Mouse (Mus musculus) lung, embryonic 16.5 days (tissue): ENCODE results near the gene Pitx2. TPM values are rescaled to one million over a fixed set of nuclear protein-coding genes. Genes with fewer than 3 reads are reported as not detected.
A peak's percentile ranks its signal among the peaks of the same experiment; 100 is the strongest.

Source experiments
- ATAC-seq: fragments of 200-750 bp; cut with Nextera tagmentation; 2 replicates; pipeline ENCODE4 v1.8.0; 2017; ENCODE audit warnings: low read depth, mild to moderate bottlenecking, moderate library complexity
- H3K27ac ChIP-seq: fragments of 300-500 bp; sonication (generic); 2 replicates; pipeline ENCODE4 v1.5.1; 2014; ENCODE audit warnings: mild to moderate bottlenecking, control low read depth, low read length
- H3K27me3 ChIP-seq: fragments of 300-500 bp; sonication (generic); 2 replicates; pipeline ENCODE4 v1.6.1; 2014; ENCODE audit warnings: low read depth, low read length, mixed read lengths; ENCODE audit not compliant: control insufficient read depth, insufficient read depth
- H3K36me3 ChIP-seq: fragments of 300-500 bp; sonication (generic); 2 replicates; pipeline ENCODE4 v1.6.1; 2014; ENCODE audit warnings: low read length; ENCODE audit not compliant: control insufficient read depth, insufficient read depth
- H3K4me1 ChIP-seq: fragments of 300-500 bp; sonication (generic); replicated peaks from 2 replicates; pipeline ENCODE4 v1.6.1; 2014; ENCODE audit warnings: low read length, mixed read lengths; ENCODE audit not compliant: control insufficient read depth, insufficient read depth
- H3K4me2 ChIP-seq: fragments of 300-500 bp; sonication (generic); 2 replicates; pipeline ENCODE4 v1.6.1; 2014; ENCODE audit warnings: low read depth, low read length, control low read depth
- H3K4me3 ChIP-seq: fragments of 300-500 bp; sonication (generic); 2 replicates; pipeline ENCODE4 v1.5.1; 2014; ENCODE audit warnings: mild to moderate bottlenecking, low read length, control low read depth
- H3K9ac ChIP-seq: fragments of 300-500 bp; sonication (generic); 2 replicates; pipeline ENCODE4 v1.6.1; 2014; ENCODE audit warnings: low read length, control low read depth
- H3K9me3 ChIP-seq: fragments of 300-500 bp; sonication (generic); 2 replicates; pipeline ENCODE4 v1.6.1; 2016; ENCODE audit warnings: low read length; ENCODE audit not compliant: control insufficient read depth
- WGBS: fragments of 180-500 bp; shearing (Covaris S2); extraction: QIAGEN DNeasy Blood & Tissue Kit; methylation state at CpG from one replicate; pipeline ENCODE4 v1.1.7; 2014; 5-methylcytosine and 5-hydroxymethylcytosine counted together
- polyA plus RNA-seq: library from polyadenylated mRNA; unstranded; fragments of >200 nt; fragmentation: Nextera tagmentation; extraction: Ambion mirVana; gene quantifications from 2 replicates; pipeline ENCODE4 v1.2.1, GENCODE M21; 2015

The Pitx2 gene
- polyA plus RNA-seq, 1 experiment from 2014 or later, result 7.0 TPM

DNA sequence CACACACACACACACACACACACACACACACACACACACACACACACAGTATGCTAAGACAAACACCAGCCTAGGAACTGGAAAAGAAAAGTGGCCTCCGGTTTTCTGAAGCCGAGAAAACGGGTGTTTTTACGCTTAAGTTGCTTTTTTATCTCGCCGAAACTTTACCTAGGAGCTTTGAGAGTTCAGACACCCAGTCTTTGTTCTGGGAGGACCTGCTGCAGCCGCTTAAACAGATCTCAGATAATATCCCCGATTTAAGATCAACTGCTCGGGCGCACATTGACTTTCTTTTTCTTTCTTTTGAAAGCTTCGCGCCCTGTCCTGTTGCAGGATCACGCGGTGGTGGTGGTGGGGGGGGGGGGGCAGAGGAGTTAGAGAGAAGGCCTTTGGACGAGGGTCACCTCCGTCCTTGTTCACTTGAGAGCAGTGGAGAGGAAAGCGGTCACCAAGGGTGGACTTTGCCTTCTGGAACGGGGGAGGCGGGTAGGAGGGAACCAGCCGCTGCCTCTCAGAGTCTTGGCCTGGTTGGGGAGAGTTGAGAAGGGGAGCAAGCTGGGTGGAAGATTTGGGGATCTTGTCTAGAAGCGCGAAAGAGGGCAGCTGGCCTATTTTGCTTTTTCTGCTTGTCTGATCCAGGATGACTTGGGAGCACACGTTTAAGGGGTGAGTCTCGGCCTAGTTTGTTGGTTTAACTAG lies 21.2 kb downstream of the Pitx2 start:
- no peak overlapping the region for H3K9ac ChIP-seq
- H3K4me2 ChIP-seq, result no peak overlapping the region
- no peak for ATAC-seq

GRCm38 (mm10) chr3:129221380-129222260 lies 21.9 kb downstream of the Pitx2 start:
- H3K4me3 ChIP-seq, result no peak overlapping the region
- WGBS, result 16% methylated on average over 27 of the region's 27 CpGs
- H3K4me2 ChIP-seq, result no peak overlapping the region

More for the DNA sequence above, 21.2 kb downstream of the Pitx2 start:
- WGBS, result 16% methylated on average over 24 of the region's 24 CpGs
- no peaks in the 10 kb centered on the region for H3K4me1 ChIP-seq
- peaks cover 86% of the 10 kb centered on the region for H3K27me3 ChIP-seq
- no peak overlapping the region for H3K4me3 ChIP-seq
- no peaks in the 10 kb centered on the region for H3K9me3 ChIP-seq
- no peaks in the 10 kb centered on the region for H3K36me3 ChIP-seq
- H3K27ac ChIP-seq, result no peak overlapping the region

GRCm38 (mm10) chr3:129222448-129223290 lies 23.0 kb downstream of the Pitx2 start:
- no peak for ATAC-seq
- H3K4me2 ChIP-seq, result no peak overlapping the region
- 5% methylated on average over 21 of the region's 21 CpGs for WGBS
- no peaks in the 10 kb centered on the region for H3K4me1 ChIP-seq
- no peak overlapping the region for H3K9ac ChIP-seq
- no peak overlapping the region for H3K4me3 ChIP-seq
- no peak overlapping the region for H3K27ac ChIP-seq
- no peaks in the 10 kb centered on the region for H3K9me3 ChIP-seq
- H3K36me3 ChIP-seq, result no peaks in the 10 kb centered on the region
- H3K27me3 ChIP-seq, result peaks cover 89% of the 10 kb centered on the region

More at GRCm38 (mm10) chr3:129221380-129222260, 21.9 kb downstream of the Pitx2 start:
- Histone ChIP-seq H3K27me3 (peaks cover 87% of the 10 kb centered on the region), H3K9me3 (no peaks in the 10 kb centered on the region), H3K4me1 (no peaks in the 10 kb centered on the region), H3K27ac (no peak overlapping the region), H3K9ac (no peak overlapping the region), H3K36me3 (no peaks in the 10 kb centered on the region)
- no peak for ATAC-seq

- no peak overlapping the region for H3K4me2 ChIP-seq
- WGBS, result 8% methylated on average over 6 of the region's 6 CpGs
- no peak for ATAC-seq
These were observed 23.7 kb downstream of the Pitx2 start for GRCm38 (mm10) chr3:129223401-129223800.

DNA sequence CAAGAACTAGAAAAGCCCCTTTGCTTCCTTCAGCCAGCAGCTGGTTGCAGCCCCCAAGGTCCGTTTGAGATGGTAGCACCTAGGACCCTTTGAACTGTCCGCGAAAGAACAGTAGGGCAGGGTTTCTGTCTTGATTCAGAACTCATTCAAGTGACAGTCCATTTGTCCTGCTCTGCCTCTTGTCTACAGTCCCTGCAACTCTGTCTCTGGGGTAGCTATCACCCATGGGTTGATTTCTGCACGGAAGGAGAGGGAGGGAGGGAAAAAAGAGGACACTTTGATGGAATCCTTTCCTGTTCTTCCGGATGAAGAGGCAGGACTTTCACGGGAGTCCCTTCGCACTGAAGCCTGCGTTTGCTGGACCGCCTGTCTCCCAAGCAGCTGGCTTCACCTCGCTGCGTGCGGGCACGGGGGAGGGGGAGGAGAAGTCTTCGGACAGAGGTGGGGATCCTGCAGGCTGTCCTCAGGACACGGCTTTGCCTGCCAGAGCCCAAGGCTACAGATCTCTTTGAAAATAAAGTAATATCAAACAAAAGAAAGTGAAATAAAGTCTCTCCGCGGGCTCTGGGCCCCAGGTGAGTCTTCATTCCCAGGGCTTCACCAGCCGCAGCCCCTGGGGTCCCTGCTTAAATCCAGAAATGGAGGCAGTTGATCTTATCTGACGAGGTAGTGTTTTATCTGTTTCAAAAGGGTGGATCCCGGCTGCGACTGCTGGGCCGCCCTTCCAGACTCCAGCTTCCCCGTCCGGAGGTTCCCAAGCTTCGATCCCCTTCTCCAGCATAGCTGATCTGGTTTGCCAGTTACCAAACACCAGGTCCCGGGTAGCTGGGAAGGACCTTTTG lies 24.5 kb downstream of the Pitx2 start:
- Histone ChIP-seq H3K9ac (no peak overlapping the region), H3K4me1 (no peaks in the 10 kb centered on the region), H3K9me3 (no peaks in the 10 kb centered on the region), H3K27me3 (peaks cover 87% of the 10 kb centered on the region), H3K36me3 (no peaks in the 10 kb centered on the region), H3K4me3 (peak overlapping the region; percentile 22), H3K4me2 (no peak overlapping the region; the same call in 1 of the 2 replicates), H3K27ac (no peak overlapping the region)
- no peak for ATAC-seq
- WGBS, result 1% methylated on average over 25 of the region's 26 CpGs

More at GRCm38 (mm10) chr3:129223401-129223800, 23.7 kb downstream of the Pitx2 start:
- Histone ChIP-seq H3K9ac (no peak overlapping the region), H3K27ac (no peak overlapping the region), H3K4me3 (no peak overlapping the region), H3K36me3 (no peaks in the 10 kb centered on the region), H3K27me3 (peaks cover 89% of the 10 kb centered on the region), H3K9me3 (no peaks in the 10 kb centered on the region), H3K4me1 (no peaks in the 10 kb centered on the region)

DNA sequence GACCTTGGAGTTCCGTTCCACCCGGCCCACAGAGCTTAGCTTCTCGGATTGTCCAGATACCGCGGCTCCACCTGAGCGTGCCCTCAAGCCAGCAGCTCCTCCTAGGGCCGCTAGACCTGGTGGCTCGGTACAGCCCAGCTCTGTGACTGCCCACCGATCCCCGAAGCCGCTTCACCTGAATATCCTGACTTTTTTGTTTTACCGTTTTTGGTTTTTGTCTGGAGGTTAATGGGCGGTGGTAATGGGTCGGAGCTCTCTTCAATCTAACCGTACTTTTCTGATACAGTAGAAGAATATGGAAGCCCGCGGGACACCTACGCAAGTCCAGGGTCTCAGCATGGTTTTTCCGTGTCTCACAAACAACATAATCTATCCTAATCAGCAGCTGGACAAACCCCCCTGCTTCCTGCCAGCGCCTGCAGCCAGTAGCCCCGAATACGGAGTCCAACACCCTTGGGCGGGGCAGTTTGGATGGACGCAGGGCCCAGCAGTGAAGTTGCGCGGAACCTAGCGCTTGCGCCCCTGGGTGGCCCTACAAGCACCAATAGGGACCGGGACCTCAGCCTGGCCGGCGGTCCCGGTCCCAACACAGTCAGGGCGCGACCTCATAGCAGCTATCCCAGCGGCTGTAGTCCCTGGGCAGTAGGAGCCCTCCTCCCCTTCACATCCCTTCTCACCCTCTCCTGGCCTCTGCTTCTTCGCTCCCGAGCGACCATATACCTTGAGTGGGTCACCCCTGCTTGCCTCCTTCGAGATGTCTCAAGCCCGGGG lies 25.3 kb downstream of the Pitx2 start:
- ATAC-seq, result no peak
- Histone ChIP-seq H3K4me2 (no peak overlapping the region), H3K36me3 (no peaks in the 10 kb centered on the region), H3K9ac (no peak overlapping the region), H3K9me3 (no peaks in the 10 kb centered on the region), H3K4me1 (no peaks in the 10 kb centered on the region), H3K27ac (no peak overlapping the region), H3K27me3 (peaks cover 81% of the 10 kb centered on the region), H3K4me3 (no peak overlapping the region)
- under 1% methylated on average over 40 of the region's 40 CpGs for WGBS

DNA sequence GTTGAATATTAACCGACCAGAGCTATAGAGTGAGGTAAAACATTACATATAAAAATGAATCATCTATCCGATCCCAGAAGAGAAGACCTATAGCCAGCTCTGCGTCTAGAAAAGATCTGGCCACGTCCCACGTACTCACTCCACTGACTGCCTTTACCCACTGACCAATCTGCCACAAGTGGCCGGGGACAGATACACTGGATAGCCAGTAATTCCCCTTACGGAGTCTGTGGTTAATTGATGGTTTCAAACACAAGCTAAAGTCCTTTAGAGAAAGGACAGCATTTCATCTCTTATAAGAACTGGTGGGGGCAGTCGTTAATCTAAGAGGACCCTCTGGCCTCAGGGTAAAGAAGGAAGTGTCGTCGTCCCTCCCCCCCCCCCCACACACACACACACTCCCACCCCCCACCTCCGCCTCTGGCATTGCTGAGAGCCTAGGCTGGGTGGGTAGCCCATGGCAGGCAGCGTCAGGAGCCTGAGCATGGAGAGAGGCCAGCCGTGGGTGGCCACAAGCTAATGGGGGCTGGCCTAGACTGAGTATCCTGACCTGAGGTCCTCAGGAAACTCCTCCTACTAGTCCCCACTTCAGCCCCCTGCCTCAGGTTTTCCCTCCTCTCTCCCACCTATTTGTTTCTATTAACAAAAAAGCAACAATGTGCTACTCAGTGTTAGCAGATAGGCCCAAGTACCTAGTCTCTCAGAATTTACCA lies 26.1 kb downstream of the Pitx2 start:
- Histone ChIP-seq H3K9me3 (no peaks in the 10 kb centered on the region), H3K4me2 (no peak overlapping the region), H3K9ac (no peak overlapping the region), H3K27ac (no peak overlapping the region), H3K4me3 (no peak overlapping the region), H3K4me1 (no peaks in the 10 kb centered on the region), H3K36me3 (no peaks in the 10 kb centered on the region), H3K27me3 (peaks cover 76% of the 10 kb centered on the region)
- WGBS, result 2% methylated on average over 13 of the region's 13 CpGs
- no peak for ATAC-seq
